Mouse (Mus musculus): Measurements from ENCODE around the gene Adrm1. TPM values are rescaled to one million over a fixed set of nuclear protein-coding genes. Genes with fewer than 3 reads are reported as not detected.

Gene Adrm1
- polyA plus RNA-seq (2017; shearing (Covaris generic)): 157 TPM

DNA sequence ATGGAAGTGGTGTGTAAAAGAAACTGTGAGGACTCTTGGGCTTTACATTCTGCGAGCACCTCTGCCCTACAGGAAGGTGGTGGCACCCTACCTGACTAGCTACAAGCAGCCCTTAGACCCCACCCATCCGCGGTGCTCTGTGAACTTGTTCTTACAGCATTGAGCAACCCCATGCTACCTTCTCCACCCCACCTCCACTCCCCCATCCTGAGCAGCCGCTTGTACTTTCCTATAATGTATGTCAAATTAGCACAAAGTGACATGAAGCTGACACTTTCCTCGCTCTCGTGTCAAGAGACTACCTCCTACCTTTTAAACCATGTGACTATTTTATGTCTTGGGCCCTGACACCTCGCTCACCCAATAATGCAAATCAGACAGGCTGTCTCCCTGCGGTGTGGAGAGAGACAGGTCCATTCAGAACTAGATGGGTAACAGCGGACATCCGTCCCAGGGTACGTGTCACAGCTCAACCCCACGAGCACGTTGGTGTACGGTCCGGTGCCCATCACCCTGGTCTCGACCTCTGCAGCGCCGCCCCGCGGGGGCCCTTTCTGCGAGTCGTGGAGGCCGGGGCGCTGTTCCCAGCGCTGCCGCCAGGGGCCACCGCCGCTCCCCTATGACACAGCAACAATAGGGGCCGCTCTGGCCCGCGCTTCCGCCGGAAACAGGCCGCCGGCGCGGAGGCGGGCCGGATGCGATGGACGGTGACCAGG is at the start of gene Adrm1:
TSS of gene Adrm1 (plus strand) at position 680 of the 716 bp plus-strand sequence.

Other genes starting within 250 kb of the Adrm1 start
- 3.7 TPM for gene Taf4, start 194.8 kb upstream of the Adrm1 start, polyA plus RNA-seq (2017; shearing (Covaris generic))
- 1.8 TPM for gene Lsm14b, start 146.5 kb upstream of the Adrm1 start, polyA plus RNA-seq (2017; shearing (Covaris generic))
- 496 TPM for gene Psma7, start 129.1 kb upstream of the Adrm1 start, polyA plus RNA-seq (2017; shearing (Covaris generic))
- 2.2 TPM for gene Ss18l1, start 129.0 kb upstream of the Adrm1 start, polyA plus RNA-seq (2017; shearing (Covaris generic))
- 57.7 TPM for gene Mtg2, start 100.9 kb upstream of the Adrm1 start, polyA plus RNA-seq (2017; shearing (Covaris generic))
- gene Hrh3, start 67.0 kb upstream of the Adrm1 start, polyA plus RNA-seq (2017; shearing (Covaris generic)): not detected
- 48.7 TPM for gene Osbpl2, start 52.2 kb upstream of the Adrm1 start, polyA plus RNA-seq (2017; shearing (Covaris generic))
- 0.73 TPM for gene Lama5, start 54.4 kb downstream of the Adrm1 start, polyA plus RNA-seq (2017; shearing (Covaris generic))
- gene Rps21, start 85.9 kb downstream of the Adrm1 start, polyA plus RNA-seq (2017; shearing (Covaris generic)): 785 TPM
- gene Cables2, start 102.0 kb downstream of the Adrm1 start, polyA plus RNA-seq (2017; shearing (Covaris generic)): 1.9 TPM
- 0.20 TPM for gene Rbbp8nl, start 118.4 kb downstream of the Adrm1 start, polyA plus RNA-seq (2017; shearing (Covaris generic))
- not detected for gene Gata5, start 163.2 kb downstream of the Adrm1 start, polyA plus RNA-seq (2017; shearing (Covaris generic))

All from activated CD4-positive, CD25-positive, alpha-beta regulatory T cell, adult 9 weeks (primary cell).